Mouse (Mus musculus): ENCODE data around the gene D10Wsu102e. TPM values are rescaled to one million over a fixed set of nuclear protein-coding genes. Genes with fewer than 3 reads are reported as not detected.

Gene D10Wsu102e
- polyA plus RNA-seq, 1 experiment from 2014 or later, result 0.45 TPM

DNA sequence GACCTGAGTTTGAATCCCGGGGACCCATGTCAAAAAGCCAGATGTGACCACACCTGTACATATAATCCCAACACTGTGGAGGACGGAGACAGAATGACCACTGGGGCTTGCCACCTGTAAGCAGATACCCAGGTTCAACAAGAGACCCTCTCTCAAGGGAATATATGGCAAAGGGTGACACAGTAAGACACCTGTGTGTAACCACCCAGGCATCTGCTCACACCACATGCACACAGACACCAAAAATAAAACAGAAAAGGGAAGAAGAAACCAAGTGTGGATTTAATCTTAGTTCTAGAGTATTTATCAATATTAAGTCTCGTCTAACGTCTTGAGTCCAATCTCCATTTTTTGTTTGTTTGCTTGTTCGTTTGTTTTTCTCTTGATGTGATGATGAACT is 28.2 kb upstream of the D10Wsu102e start:
- H3K36me3 ChIP-seq, result no peaks in the 10 kb centered on the region
- H3K27ac ChIP-seq, result no peak overlapping the region
- peaks cover 41% of the 10 kb centered on the region for H3K27me3 ChIP-seq (replicated peaks)
- no peak overlapping the region for H3K4me3 ChIP-seq
- ATAC-seq, result no peak
- no peaks in the 10 kb centered on the region for H3K4me1 ChIP-seq
- no peak overlapping the region for H3K4me2 ChIP-seq
- no peaks in the 10 kb centered on the region for H3K9me3 ChIP-seq (replicated peaks)
- H3K9ac ChIP-seq, result no peak overlapping the region
- WGBS (ENCODE audit: insufficient replicate concordance), result 65% methylated on average over 5 of the region's 5 CpGs

- H3K27me3 ChIP-seq (replicated peaks), result peaks cover 48% of the 10 kb centered on the region
- no peak overlapping the region for H3K9ac ChIP-seq
- WGBS (ENCODE audit: insufficient replicate concordance), result 70% methylated on average over 11 of the region's 11 CpGs
- ATAC-seq, result no peak
- H3K27ac ChIP-seq, result no peak overlapping the region
- peaks cover 7% of the 10 kb centered on the region; the same call in 1 of the 2 replicates for H3K4me1 ChIP-seq
- no peak overlapping the region for H3K4me2 ChIP-seq
- H3K9me3 ChIP-seq (replicated peaks), result no peaks in the 10 kb centered on the region
- H3K4me3 ChIP-seq, result no peak overlapping the region
- H3K36me3 ChIP-seq, result no peaks in the 10 kb centered on the region
Measured at GRCm38 (mm10) chr10:83332581-83332980, 27.4 kb upstream of the D10Wsu102e start.

DNA sequence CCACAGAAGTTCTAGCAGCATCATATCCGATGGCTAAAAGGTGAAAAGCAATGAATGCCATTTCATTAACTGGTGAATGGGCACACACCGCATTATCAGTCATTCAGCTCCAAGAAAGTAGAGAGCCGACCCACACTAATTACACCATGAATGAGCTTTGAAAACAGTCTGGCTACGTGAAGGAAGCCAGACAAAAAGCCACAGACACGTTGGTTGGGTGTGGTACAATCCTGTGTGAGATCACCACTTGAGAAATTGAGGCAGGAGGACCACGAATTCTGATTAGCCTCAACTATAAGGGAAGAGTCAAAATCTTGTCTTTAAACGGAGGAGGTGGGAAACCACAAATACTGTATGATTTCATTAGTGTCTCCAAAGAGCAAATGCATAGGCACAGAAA is 23.7 kb upstream of the D10Wsu102e start:
- no peak overlapping the region for H3K4me3 ChIP-seq
- H3K4me1 ChIP-seq, result peaks cover 10% of the 10 kb centered on the region; the same call in 1 of the 2 replicates
- peaks cover 77% of the 10 kb centered on the region for H3K27me3 ChIP-seq (replicated peaks)
- no peaks in the 10 kb centered on the region for H3K9me3 ChIP-seq (replicated peaks)
- no peak overlapping the region for H3K27ac ChIP-seq
- ATAC-seq, result no peak
- no peak overlapping the region for H3K4me2 ChIP-seq
- H3K36me3 ChIP-seq, result no peaks in the 10 kb centered on the region
- H3K9ac ChIP-seq, result no peak overlapping the region
- WGBS (ENCODE audit: insufficient replicate concordance), result 37% methylated on average over 7 of the region's 7 CpGs

DNA sequence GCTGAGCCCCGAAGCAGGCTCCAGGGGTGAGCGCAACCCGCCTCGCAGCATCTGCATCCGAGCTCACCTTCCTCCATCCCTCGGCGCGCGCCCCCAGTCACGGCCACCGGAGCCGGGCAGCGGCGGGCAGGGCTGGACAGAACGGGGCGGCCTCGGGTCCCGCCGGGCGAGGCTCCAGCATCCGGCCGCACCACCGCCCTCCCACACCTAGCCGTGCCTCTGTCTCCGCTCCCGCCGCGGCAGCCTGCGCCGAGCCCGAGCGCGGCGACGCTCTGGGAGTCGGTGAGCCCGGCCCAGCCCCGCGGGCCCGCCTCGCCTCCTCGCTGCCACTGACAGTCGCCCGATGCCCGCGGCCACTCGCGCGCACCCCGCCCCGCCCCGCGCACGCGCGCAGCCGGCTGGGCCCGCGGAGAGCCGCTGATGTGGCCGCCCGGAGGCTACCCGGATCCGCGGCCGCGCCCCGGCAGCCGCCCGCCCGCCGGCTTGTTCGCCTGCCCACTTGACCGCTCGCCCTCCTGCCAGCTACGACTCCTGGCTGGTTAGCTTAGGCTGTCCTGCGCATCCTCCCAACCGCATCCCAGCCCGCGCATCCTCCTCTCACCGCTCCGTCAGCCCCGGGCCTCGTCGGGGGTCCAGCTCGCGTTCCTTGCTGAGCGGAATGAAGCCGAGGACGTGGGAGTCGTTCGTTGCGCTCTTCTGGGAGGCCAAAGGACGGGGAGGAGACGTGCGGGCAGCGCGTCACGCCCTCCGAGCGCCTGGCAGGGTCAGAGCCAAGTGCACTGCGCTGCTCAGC is 22.7 kb upstream of the D10Wsu102e start, which contains the start of gene Slc41a2:
Gene Slc41a2 (minus strand): TSS at position 724 of the 793 bp plus-strand sequence.
- Histone ChIP-seq H3K9ac (no peak within 1 kb of the TSS), H3K4me3 (peak within 1 kb of the TSS; percentile 57), H3K4me2 (peak within 1 kb of the TSS; percentile 71), H3K27ac (no peak within 1 kb of the TSS), H3K36me3 (no peaks in the 10 kb centered on the region), H3K27me3 (replicated peaks) (peaks cover 87% of the 10 kb centered on the region), H3K4me1 (peaks cover 10% of the 10 kb centered on the region; the same call in 1 of the 2 replicates), H3K9me3 (replicated peaks) (no peaks in the 10 kb centered on the region)
- WGBS (ENCODE audit: insufficient replicate concordance), result 2% methylated on average over 97 of the region's 102 CpGs
- ATAC-seq, result peak; percentile 30; the same call in 1 of the 2 replicates

DNA sequence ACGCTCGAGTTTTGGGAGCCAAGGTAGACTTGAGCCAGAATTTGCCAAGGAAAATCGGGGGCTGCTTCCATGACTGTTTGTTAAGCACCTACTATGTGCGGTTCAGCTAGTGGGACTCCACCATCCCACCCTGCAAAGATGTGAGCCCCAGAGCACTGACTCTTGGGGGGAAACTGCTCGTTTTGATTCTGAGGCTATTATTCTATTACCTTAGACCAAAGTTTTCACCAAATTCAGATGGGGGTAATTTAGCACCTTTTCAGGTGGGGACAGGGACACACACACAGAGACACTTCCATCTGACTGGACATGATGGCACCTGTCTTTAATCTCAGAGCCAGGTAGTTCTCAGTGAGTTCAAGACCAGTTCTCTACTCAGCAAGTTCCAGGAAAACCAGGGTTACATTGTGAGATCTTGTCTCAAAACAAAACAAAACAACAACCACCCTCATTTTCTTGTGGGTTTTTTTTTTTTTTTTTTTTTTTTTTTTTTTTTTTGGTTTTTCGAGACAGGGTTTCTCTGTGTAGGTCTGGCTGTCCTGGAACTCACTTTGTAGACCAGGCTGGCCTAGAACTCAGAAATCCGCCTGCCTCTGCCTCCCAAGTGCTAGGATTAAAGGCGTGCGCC is 21.9 kb upstream of the D10Wsu102e start:
- H3K4me2 ChIP-seq, result peak overlapping the region; percentile 71
- WGBS (ENCODE audit: insufficient replicate concordance), result 44% methylated on average over 8 of the region's 9 CpGs
- no peaks in the 10 kb centered on the region for H3K36me3 ChIP-seq
- H3K9ac ChIP-seq, result no peak overlapping the region
- H3K4me3 ChIP-seq, result peak overlapping the region; percentile 57
- H3K9me3 ChIP-seq (replicated peaks), result no peaks in the 10 kb centered on the region
- H3K4me1 ChIP-seq, result peaks cover 10% of the 10 kb centered on the region; the same call in 1 of the 2 replicates
- peaks cover 84% of the 10 kb centered on the region for H3K27me3 ChIP-seq (replicated peaks)
- H3K27ac ChIP-seq, result no peak overlapping the region
- ATAC-seq, result no peak

- WGBS (ENCODE audit: insufficient replicate concordance), result 28% methylated on average over 2 of the region's 2 CpGs
- peaks cover 12% of the 10 kb centered on the region for H3K4me1 ChIP-seq
- no peak overlapping the region for H3K9ac ChIP-seq
- H3K4me3 ChIP-seq, result no peak overlapping the region
- H3K4me2 ChIP-seq, result no peak overlapping the region
- H3K36me3 ChIP-seq, result no peaks in the 10 kb centered on the region
- H3K27ac ChIP-seq, result no peak overlapping the region
- no peak for ATAC-seq
- H3K27me3 ChIP-seq (replicated peaks), result peaks cover 56% of the 10 kb centered on the region
- no peaks in the 10 kb centered on the region for H3K9me3 ChIP-seq (replicated peaks)
Measured at GRCm38 (mm10) chr10:83341226-83341625, 18.8 kb upstream of the D10Wsu102e start.

GRCm38 (mm10) chr10:83343171-83343570 is 16.9 kb upstream of the D10Wsu102e start:
- peaks cover 5% of the 10 kb centered on the region; the same call in 1 of the 2 replicates for H3K4me1 ChIP-seq
- peaks cover 37% of the 10 kb centered on the region for H3K27me3 ChIP-seq (replicated peaks)
- no peak overlapping the region for H3K27ac ChIP-seq
- H3K4me3 ChIP-seq, result no peak overlapping the region
- H3K9me3 ChIP-seq (replicated peaks), result no peaks in the 10 kb centered on the region
- no peak overlapping the region for H3K4me2 ChIP-seq
- WGBS (ENCODE audit: insufficient replicate concordance), result 73% methylated on average over 5 of the region's 5 CpGs
- H3K36me3 ChIP-seq, result no peaks in the 10 kb centered on the region
- H3K9ac ChIP-seq, result no peak overlapping the region
- no peak for ATAC-seq

DNA sequence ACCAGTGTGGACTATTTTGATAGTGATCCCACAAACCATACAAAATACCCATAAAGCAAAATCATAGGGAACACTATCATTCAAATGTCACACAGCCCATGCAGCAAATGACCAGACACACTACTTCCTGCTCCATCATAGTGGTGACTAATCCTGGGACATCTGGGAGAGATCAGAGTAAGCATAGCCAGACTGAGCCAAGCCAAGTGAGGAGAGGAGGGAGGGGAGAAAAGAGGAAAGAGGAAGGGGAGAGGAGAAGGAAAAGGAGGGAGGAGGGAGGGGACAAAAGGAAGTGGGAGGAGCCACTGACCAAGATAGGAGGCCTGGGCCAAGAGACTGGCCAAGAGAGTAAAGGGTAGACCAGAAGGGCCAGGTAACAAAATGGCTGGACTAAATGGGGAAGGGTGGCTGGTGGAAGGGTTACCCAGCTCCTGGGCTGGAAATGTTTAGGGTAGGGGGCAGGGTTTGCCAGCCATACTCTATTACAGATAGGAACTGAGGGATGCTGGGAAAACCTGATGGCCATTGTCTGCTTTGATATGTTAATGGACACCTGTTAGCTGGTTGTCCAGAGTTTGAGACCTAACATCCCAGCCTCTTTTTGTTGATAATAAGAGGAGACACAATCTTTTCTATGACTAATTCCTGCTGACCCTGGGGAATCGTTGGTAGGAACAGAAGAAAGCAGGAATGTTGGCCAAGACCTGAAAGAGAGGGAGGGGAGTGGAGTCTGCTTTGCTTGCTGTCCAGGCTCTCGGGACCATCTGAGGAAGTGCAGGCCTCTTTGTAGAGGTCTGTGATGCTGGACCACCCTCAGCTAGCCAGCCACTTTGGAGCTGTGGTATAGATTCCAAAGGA is 16.0 kb upstream of the D10Wsu102e start:
- Histone ChIP-seq H3K4me2 (no peak overlapping the region), H3K4me1 (peaks cover 5% of the 10 kb centered on the region; the same call in 1 of the 2 replicates), H3K9me3 (replicated peaks) (no peaks in the 10 kb centered on the region), H3K9ac (no peak overlapping the region), H3K36me3 (no peaks in the 10 kb centered on the region), H3K27ac (no peak overlapping the region), H3K27me3 (replicated peaks) (peaks cover 33% of the 10 kb centered on the region), H3K4me3 (no peak overlapping the region)
- no peak for ATAC-seq
- 61% methylated on average over 2 of the region's 2 CpGs for WGBS (ENCODE audit: insufficient replicate concordance)

DNA sequence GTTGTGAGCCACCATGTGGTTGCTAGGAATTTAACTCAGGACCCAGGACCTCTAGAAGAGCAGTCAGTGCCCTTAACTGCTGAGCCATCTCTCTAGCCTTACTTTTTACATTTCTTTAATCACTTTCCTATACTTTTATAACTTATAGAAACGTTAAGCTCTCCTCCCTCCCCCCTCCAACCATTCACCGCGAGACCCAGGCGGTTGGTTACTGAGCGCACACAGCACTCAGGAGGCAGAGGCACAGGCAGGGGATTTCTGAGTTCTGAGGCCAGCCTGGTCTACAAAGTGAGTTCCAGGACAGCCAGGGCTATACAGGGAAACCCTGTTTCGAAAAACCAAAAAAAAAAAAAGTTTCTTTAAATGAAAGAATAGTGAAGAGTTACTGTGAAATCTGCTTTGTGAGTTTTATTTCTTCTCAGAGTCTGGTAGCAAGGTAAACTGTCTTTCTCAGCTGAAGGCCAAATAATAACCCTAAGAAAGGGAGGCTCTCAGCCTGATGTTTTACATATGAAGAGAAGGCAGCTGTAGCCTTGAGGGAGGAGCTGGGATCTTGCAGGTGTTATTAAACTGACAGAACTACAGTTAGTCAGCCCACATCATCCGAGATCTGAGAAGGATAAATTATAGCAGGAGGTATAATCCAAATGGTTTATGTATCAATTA is 14.2 kb upstream of the D10Wsu102e start:
- no peak overlapping the region for H3K4me2 ChIP-seq
- H3K4me1 ChIP-seq, result peaks cover 5% of the 10 kb centered on the region; the same call in 1 of the 2 replicates
- no peak overlapping the region for H3K27ac ChIP-seq
- no peak for ATAC-seq
- H3K9me3 ChIP-seq (replicated peaks), result no peaks in the 10 kb centered on the region
- 48% methylated on average over 7 of the region's 7 CpGs for WGBS (ENCODE audit: insufficient replicate concordance)
- no peak overlapping the region for H3K4me3 ChIP-seq
- no peaks in the 10 kb centered on the region for H3K36me3 ChIP-seq
- no peak overlapping the region for H3K9ac ChIP-seq
- peaks cover 33% of the 10 kb centered on the region for H3K27me3 ChIP-seq (replicated peaks)

DNA sequence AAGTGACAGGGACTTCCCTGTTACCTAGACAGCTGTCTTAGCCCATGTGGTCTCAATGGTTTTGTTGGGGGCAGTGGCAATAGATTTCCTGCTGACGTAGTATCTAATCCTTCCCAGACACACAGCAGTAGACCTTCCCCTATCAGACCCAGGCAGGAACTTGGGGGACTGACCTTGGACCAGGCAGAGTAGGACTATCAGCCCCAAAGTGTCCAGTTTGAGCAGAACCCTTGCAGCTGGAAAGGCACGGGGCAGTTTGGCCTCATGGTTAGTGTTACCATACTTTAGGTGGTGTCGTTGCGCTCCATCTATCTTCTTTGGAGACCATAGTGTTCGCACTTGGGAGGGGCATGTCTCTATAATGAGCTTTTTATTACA is 13.7 kb upstream of the D10Wsu102e start:
- H3K4me2 ChIP-seq, result no peak overlapping the region
- no peaks in the 10 kb centered on the region for H3K36me3 ChIP-seq
- no peaks in the 10 kb centered on the region for H3K9me3 ChIP-seq (replicated peaks)
- no peak overlapping the region for H3K4me3 ChIP-seq
- no peak for ATAC-seq
- WGBS (ENCODE audit: insufficient replicate concordance), result 72% methylated on average over 5 of the region's 5 CpGs
- H3K27ac ChIP-seq, result no peak overlapping the region
- H3K27me3 ChIP-seq (replicated peaks), result peaks cover 30% of the 10 kb centered on the region
- H3K9ac ChIP-seq, result no peak overlapping the region
- peaks cover 5% of the 10 kb centered on the region; the same call in 1 of the 2 replicates for H3K4me1 ChIP-seq

DNA sequence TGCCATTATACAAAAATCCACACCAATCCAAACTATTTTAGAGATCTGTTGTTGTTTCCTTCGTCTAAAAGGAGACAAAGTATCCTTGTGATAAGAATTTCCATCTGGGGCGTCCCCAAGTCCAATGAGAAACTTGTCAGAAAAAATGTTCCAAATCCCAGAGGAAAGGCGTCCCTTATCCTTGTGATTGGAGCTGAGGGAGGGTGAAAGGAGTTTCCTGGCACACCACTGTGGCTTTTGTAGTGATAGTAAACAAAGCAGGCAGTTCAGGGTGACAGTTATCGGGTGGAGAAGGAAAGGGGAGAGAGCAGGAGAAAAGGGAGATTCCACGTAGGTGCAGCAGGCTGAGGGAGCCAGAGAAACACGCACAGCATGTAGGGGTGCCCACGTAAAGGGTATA is 12.5 kb upstream of the D10Wsu102e start:
- Histone ChIP-seq H3K27ac (no peak overlapping the region), H3K36me3 (no peaks in the 10 kb centered on the region), H3K9me3 (replicated peaks) (no peaks in the 10 kb centered on the region), H3K27me3 (replicated peaks) (peaks cover 19% of the 10 kb centered on the region), H3K9ac (no peak overlapping the region), H3K4me1 (peaks cover 5% of the 10 kb centered on the region; the same call in 1 of the 2 replicates), H3K4me2 (no peak overlapping the region), H3K4me3 (no peak overlapping the region)
- ATAC-seq, result no peak
- 36% methylated on average over 7 of the region's 7 CpGs for WGBS (ENCODE audit: insufficient replicate concordance)
